Mouse (Mus musculus) liver, embryonic 14 days (tissue): Measurements from ENCODE around the gene 1700123L14Rik. TPM values are rescaled to one million over a fixed set of nuclear protein-coding genes. Genes with fewer than 3 reads are reported as not detected.

ENCODE experiments used
- polyA plus RNA-seq: library from polyadenylated mRNA; depleted of rRNA; stranded (reverse); fragments of >200 nt; gene quantifications from 2 replicates; pipeline ENCODE4 v1.2.3, GENCODE M21; 2012; rRNA removed

Gene 1700123L14Rik
- polyA plus RNA-seq = not detected in 2 replicates

GRCm38 (mm10) chr6:96165818-96166379 is at the start of gene 1700123L14Rik:
TSS of gene 1700123L14Rik (minus strand) at chr6:96166243.

Other genes with a start within 250 kb of the 1700123L14Rik start
- not detected in 2 replicates for gene Fam19a1, start 53.1 kb downstream of the 1700123L14Rik start, polyA plus RNA-seq